Mouse (Mus musculus) kidney, postnatal 36 days (tissue): ENCODE results near the gene Catip.

Experiments
- DNase-seq, 2 experiments: peaks; one replicate each; pipeline ENCODE4 v3.0.0; 2021 to 2022; ENCODE audit warnings: mixed read lengths in 2 of 2

Gene Catip

GRCm38 (mm10) chr1:74343161-74343560 is 18.7 kb upstream of the Catip start:
- DNase-seq = peak; percentile 66 to 74

GRCm38 (mm10) chr1:74344163-74344916 is 17.6 kb upstream of the Catip start:
- no peak for DNase-seq

DNA sequence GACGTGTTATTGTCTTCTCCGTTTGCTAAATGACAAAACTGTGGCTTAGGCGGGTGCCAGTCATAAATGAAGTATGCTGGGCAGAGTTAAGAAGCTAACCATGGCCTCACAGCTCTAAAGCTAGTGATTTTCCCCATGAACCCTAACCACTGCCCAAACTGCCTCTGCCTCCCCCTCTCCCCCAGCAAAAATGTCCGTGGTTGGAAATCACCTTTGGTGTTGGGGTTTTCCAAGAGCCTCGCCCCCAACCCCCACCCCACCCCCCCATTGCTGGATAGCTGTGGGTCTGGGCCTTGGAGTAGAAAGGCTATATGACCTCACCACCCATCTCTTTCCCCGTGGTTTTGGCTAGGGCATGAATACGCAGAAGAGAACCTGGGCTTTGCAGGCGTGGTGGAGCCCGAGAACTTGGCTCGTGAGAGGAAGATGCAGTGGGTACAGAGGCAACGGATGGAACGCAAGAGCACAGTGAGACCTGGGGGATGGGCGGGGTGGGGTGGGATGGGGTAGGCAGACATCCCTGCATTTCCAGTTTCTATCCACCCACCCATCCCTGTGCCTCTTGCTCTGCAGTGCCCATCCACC is 10.6 kb upstream of the Catip start:
- no peak for DNase-seq

DNA sequence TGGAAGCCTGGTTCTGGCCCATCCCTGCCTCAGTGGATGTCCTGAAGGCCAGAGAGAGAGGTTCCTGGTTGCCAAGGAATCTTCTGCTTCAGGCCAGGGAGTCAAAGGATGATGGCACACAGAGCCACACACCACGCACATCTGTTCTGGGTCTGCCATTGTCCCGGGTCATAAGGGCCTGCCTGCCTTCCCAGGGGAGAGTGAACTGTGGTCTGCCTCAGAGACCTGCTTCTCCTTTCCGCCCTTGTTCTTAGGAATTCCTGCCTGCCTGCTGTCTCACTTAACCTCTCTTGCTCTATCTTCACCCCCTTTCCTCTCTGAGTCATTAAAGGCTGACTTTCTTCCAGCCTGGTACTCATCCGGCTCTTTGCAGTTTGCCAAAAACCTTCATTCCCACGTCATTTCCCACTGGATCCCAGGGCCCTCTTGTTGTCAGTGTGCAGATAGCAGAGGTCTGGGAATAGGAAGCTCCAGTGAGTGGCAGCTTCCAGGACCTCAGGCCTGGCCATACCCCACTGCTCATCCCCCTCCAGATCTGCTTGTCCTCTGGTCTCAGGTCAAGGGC is 9.3 kb upstream of the Catip start:
- DNase-seq = no peak

- no peak for DNase-seq
Measured at GRCm38 (mm10) chr1:74353453-74354229, 8.3 kb upstream of the Catip start.

- no peak for DNase-seq
Measured at GRCm38 (mm10) chr1:74357531-74357930, 4.4 kb upstream of the Catip start.

DNA sequence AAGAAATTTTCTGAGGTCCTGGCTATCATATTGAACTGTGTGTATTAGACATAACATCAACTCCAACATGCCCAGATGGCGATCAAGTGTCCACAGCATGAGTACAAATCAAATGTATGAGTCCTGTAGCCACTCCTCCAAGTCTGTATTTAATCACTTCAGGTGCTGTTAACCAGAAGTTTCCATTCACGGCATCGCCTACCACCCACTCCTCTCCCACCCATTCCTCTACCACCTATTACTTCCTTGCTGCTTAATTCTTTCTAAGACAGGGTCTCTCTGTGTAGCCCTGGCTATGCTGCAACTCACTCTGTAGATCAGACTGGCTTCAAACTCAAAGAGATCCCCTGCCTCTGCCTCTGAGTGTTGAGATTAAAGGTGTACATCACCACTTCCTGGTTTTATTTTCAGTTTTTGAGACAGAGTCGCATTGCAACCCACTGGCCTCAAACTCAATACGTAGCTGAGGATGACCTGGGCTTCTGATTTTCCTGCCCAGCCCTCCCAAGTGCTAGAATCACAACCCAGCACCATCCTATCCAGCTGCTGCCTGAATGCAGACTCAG is 1.9 kb upstream of the Catip start:
- DNase-seq = no peak

GRCm38 (mm10) chr1:74362325-74363229 is 669 bp downstream of the Catip start:
- no peak for DNase-seq

GRCm38 (mm10) chr1:74363437-74363836 is 1.5 kb downstream of the Catip start:
- no peak for DNase-seq

DNA sequence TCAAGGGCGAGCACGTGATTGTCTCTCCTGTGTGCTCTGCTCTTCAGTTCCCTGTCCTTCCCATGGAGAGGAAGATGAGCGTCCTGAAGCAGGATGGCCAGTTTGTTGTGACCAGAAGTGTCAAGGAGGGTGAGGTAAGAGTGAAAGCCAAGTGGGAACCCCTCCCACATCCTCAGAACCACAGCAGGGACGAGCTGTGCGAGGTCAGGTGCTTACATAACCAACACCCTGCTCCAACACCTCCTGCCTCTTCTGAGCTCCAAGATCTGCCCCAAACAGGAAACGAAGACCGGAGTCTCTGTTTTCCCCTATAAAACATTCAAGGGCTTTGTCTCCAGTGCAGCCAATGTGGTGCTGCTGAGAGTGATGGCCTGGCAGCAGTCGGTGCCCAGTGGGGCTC is 2.4 kb downstream of the Catip start:
- no peak for DNase-seq

- peak; percentile 48 to 64 for DNase-seq
Measured at GRCm38 (mm10) chr1:74367886-74368645, 6.2 kb downstream of the Catip start.

GRCm38 (mm10) chr1:74370040-74370439 is 8.1 kb downstream of the Catip start:
- no peak for DNase-seq

DNA sequence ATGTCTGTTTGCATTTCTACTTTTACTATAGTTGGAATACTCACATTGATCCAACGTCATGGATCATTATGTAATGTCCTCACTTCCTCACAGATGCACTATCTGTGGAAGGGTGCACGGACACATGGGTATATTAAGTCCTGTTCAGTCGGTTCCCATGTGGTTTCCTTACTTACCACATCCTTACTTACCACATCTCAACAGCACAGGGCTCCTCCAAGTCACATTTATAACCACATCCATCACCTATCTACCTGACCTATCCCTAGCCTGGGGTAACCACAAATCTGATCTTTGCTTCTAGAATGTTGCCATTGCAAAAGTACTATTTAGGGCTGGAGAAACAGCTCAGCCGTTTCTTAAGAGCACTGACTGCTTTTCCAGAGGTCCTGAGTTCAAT is 11.5 kb downstream of the Catip start:
- no peak for DNase-seq

- no peak for DNase-seq
Measured at GRCm38 (mm10) chr1:74374980-74375379, 13.1 kb downstream of the Catip start, which contains the start of gene Slc11a1. Gene Slc11a1, plus strand, starts transcription at chr1:74375195.

DNA sequence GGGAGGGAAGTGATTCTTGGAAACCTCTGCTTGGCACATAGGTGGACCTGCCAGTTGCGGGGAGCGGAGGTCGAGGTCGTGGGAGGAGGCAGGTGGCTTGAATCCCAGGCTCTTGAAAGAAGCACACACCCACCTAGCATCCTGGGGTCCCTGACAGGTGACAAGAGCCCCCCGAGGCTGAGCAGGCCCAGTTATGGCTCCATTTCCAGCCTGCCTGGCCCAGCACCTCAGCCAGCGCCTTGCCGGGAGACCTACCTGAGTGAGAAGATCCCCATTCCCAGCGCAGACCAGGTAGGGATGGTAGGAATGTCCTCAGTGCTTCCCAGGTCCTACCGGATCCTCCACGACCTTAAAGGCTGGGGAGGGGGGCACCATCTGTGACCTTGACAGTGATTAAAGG is 13.7 kb downstream of the Catip start:
- no peak for DNase-seq

- DNase-seq = no peak
Measured at GRCm38 (mm10) chr1:74376396-74376795, 14.5 kb downstream of the Catip start.

DNA sequence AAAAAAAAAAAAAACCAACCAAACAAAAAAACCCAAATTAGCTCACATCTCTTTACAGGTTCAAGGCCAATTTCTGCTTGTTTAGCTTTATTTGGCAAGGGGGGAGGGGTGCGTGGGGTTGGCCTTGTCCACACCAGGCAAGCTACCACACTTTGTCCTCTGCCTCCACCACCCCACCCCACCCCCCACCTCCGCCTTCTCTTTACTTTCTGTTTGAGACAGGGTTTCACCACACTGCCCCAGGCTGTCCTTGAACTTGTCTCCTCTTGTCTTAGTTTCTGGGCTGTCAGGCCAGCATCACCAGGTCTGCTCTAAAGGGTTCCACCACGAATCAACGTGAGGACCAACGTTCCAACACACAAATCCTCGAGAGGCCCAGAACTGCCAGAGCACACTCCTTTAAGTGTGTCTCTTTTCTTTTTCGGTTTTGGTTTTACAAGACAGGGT is 17.2 kb downstream of the Catip start:
- DNase-seq = no peak

- no peak for DNase-seq
Measured at GRCm38 (mm10) chr1:74380484-74380883, 18.6 kb downstream of the Catip start.

DNA sequence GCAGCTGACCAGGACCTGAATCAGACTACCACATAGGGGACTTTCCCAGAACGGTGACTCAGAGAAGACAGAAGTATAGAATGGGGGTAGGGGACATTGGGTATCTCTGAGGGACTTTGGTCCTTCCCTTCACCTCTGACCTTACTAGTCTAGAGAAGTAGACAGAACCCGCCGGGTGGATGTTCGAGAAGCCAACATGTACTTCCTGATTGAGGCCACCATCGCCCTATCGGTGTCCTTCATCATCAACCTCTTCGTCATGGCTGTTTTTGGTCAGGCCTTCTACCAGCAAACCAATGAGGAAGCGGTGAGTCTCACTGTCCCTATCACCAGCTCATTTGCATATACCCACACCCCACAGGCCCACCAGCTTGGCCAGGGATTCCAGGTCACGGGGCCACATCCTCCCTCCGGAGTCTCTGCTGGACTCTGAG is 19.7 kb downstream of the Catip start:
- DNase-seq = no peak

- DNase-seq = no peak
Measured at GRCm38 (mm10) chr1:74383385-74383784, 21.5 kb downstream of the Catip start.

GRCm38 (mm10) chr1:74384525-74384924 is 22.6 kb downstream of the Catip start:
- DNase-seq = no peak
